Mouse (Mus musculus): ENCODE results near the gene Ano10. TPM values are rescaled to one million over a fixed set of nuclear protein-coding genes. Genes with fewer than 3 reads are reported as not detected.

Ano10 gene
- polyA plus RNA-seq, 2 experiments from 2014 or later = 18.2 to 22.9 TPM

GRCm38 (mm10) chr9:122288416-122288815 is 5.8 kb downstream of the Ano10 start:
- no peak for ATAC-seq

DNA sequence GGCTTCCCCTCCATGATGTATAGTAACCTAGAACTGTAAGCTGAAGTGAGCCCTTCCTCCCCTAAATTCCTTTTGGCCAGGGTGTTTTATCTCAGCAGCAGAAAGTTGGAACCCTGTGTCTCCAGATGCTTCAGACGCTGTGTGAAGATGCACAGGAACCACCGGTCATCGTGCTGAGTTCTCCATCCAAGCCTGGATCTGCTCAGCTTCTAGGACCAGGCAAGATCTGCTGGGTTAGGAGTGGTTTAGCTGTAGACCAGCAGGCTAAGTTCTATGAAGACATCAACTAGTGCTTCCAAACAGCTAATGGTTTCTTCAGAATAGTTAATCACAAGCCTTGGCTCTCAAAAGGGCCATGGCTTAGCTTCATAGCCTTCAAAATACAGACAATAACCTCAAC is 6.7 kb downstream of the Ano10 start:
- no peak for ATAC-seq

- no peak for ATAC-seq
These were observed 8.4 kb downstream of the Ano10 start for GRCm38 (mm10) chr9:122285833-122286310.

- ATAC-seq = peak; percentile 37
These were observed 8.9 kb downstream of the Ano10 start for GRCm38 (mm10) chr9:122285146-122285832.

DNA sequence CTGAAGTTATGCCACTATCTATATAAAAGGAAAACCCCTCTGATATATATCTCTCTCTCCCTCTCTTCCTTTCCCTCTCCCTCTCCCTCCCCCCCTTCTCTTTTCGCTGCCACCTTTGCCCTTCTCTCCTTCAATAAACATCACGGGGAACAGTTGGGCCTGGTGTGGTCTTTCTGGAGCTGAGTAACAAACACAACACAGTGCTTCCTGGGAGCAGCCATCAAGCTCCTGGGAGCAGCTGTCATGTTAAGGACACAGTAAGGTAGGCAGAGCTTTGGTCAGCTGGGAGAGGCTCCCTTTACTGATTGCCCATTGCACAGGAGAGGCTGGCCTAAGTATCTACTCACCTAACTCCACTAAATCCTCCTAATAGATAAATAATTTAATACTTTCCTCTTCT is 9.5 kb downstream of the Ano10 start:
- no peak for ATAC-seq

DNA sequence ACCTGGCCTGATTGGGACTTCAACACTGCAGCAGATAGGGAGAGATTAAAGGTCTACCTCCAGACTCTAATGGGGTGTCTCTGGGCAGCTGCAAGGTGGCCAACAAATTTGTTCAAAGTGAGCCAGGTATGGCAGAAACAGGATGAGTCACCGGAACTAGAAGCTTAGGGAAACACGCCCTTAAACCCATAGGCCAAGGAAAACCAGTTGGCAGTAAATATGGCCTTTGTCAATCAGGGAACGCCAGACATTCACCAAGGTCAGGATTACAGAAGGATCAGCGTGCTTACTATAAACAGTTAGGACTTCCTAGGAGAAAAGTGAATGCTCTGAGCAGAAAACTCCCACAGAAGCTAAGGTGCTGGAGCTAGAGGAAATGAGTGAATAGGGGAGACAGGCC is 13.2 kb downstream of the Ano10 start:
- ATAC-seq = no peak

- ATAC-seq = no peak
These were observed 17.6 kb downstream of the Ano10 start for GRCm38 (mm10) chr9:122276665-122277064.

DNA sequence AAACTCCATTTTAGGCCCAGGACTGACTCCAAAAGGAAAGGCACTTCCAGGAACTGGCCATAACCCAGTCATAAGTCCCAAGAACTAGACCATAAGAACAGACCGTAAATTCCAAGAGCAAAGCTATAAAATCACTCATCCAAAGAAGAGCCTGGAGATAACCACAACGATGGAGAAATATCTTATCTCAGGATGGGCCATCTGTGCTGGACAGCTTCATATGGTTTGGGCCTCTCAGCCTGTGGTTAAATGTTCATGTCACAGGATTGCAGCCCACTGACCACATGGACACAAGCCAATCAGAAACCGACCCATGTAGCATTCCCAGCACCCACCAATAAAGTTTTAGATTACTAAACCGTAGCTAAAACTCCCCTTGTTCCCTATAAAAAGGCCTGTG is 18.1 kb downstream of the Ano10 start:
- ATAC-seq = no peak

GRCm38 (mm10) chr9:122274346-122274745 is 19.9 kb downstream of the Ano10 start:
- ATAC-seq = no peak

- no peak for ATAC-seq
These were observed 20.3 kb downstream of the Ano10 start for GRCm38 (mm10) chr9:122273879-122274278.

DNA sequence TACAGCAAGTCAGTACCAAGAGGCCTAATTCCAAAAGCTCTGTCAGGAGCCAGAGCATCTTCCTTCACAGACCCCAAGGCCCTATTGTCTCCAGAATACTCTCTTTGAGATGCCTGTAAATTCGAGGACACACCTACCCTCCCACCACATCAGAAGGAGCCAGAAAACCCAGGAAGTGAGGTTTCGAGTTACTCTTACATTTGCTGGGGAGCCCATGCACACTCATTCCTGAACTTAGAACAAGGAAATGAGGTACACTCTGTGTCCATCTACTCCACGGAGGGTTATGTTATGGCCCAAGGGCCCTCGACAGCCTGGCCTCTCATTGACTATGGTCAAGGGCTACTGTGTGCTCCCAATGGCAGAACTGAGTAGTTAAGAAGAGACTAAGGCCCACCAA is 22.4 kb downstream of the Ano10 start:
- peak; percentile 75 for ATAC-seq

DNA sequence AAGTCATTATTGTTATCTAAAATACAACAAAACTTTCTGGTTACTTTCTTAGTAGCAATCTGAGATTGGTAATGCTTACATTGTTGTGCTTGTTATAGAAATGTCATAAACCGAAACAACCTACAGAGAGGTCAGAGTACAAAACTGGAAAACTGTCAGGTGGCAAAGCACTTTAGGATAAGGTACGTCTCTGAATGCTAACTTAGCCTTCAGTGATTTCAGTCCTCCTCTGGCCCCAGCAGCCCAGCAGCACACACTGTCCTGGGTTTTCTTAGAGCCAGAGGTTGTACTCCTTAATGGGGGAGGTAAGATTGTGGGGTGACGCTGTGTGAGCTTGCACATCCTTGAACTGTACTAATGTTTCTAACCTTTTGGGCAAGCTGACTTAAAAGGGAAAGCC is 22.9 kb downstream of the Ano10 start:
- no peak for ATAC-seq

DNA sequence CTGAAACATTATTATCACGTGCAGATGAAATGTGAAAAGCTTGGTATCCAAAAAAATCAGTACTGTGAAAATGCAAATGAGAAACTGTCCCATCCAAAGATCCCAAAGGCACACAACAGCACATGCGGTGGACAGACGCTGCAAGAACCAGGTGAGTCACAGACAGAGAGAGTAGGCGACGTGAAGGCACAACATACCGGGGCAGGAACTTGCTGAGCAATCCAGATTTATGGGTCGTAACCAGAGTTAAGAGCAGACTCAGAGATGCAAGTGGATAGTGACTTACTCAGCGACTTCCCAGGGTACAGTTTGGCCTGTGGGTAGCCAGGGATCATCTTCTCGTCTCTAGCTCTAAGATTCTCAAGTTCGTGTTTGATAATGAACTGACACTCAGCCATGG is 23.3 kb downstream of the Ano10 start:
- ATAC-seq = no peak

DNA sequence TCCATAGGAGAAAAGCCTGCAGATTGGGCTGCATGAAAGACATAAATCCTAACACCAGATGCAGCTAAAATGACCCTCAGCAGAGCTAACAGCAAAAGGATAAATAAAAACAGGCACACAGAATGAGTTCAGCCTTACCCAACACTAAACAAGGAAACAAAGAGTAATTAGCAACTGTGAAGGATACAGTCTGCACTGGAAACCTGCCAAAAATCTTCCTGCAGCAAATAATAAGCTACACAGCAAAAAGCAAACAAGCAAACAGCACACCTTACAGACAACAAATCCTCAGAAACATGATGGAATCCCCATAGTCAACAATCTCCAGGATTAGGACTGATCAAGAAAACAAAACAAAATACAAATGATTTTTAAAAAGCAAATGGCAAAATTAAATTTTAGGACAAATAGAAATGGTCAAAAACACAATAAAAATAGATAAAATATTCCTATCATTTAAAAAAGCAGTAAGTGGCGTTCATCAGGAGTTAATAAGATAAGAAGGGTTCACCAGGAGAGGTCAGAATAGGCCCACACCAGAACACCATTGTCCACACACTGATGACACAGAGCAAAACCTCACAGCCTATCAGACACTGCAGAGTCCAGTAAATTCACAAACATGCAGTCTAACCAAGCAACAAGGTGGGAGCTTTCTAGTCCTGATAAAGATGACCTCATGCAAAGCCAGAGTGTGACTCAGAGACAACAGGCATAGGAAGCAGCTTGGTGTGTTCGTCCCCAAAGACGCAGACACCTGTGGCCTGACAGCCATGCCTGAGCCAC is 24.8 kb downstream of the Ano10 start:
- no peak for ATAC-seq

- ATAC-seq = no peak
These were observed 28.6 kb downstream of the Ano10 start for GRCm38 (mm10) chr9:122265526-122266210.

DNA sequence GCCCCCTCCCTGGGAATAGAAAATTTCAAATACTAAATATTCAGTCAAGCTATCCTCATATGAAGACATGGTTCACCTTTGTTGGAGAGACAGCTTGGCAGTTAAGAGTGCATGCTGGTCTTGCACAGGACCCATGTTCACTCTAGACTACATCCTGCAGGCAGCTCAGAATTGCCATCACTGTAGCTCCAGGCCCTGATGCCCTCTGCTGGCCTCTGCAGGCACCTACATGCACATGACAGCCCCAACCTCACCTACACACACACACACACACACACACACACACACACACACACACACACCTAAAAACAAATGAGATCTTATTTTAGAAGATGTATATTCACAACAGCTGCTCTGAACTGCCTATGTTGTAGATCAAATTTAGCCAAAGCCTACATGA is 31.1 kb downstream of the Ano10 start:
- ATAC-seq = no peak

- no peak for ATAC-seq
These were observed 39.8 kb downstream of the Ano10 start for GRCm38 (mm10) chr9:122254386-122254785.

GRCm38 (mm10) chr9:122252113-122252512 is 42.1 kb downstream of the Ano10 start:
- no peak for ATAC-seq

DNA sequence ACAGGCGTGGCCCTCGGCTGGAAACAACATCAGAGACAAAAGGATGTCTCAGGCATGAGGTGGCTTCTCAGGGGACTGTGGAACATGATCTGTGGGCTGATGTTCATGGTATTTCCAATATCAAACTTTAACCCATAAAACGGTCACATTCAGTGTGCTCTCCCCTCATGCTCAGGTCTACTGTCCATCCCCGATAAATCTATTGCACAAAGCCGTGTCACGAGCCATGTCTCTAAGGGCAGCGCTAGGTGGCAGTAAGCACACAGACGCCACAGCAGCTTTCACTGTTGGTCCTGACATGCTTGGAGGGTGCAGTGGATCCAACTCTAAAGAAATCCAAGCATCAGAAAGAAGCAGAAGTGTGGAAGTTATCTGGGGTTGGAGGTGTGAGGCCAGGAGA is 46.1 kb downstream of the Ano10 start:
- ATAC-seq = no peak

DNA sequence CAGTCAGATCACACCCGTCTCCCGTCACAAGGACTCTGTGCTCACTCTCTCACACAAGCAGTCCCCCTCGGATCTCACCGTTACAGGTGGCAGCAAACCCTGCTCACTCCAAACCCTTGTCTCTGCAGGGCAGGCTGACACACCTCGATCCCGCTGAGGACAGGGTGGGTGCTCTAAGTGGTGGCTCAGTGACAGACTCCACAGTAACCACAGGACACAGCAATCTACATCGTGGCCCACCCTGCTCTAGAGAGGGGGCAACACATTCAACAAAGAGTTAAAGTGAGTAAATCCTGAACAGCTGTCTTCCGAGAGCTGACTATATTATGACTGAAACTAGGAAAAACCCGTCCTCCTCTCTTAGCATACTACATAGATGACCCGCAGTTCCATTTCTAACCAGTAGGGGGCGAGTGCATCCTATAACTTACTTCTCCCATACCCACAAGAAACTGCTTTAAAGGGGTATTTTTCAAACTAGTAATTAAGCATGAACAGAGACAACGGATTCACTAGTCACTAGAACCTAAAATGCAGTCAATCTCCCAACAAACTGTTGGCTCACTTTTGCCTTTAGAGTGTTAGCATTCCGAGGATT is 46.7 kb downstream of the Ano10 start:
- ATAC-seq = peak; percentile 54

DNA sequence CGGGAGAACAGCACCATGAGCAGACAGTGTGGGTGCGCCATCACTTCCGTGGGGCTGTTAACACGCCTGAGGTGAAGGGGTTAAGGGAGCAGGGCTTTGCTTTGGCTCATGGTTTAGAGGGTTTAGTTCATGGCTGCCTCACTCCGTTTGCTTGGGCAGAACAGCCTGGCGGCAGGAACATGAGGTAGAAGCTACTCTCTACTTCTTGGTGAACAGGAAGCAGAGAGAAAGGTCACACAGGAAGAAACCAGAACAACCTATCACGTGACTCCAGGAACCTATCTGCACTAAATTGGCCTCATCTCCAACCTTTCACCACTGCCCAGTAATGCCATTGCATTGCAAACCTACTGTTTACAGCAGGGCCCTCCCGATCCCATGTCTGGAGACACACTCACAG is 48.3 kb downstream of the Ano10 start:
- peak; percentile 62 for ATAC-seq

GRCm38 (mm10) chr9:122245471-122245870 is 48.8 kb downstream of the Ano10 start:
- no peak for ATAC-seq

- ATAC-seq = no peak
These were observed 49.4 kb downstream of the Ano10 start for GRCm38 (mm10) chr9:122244800-122245165.

Measured in CD4-positive, CD25-positive, alpha-beta regulatory T cell, adult 4 months (primary cell).